Comparison of ENCODE assay signal across 7 mouse cellular contexts in the genomic region with DNA sequence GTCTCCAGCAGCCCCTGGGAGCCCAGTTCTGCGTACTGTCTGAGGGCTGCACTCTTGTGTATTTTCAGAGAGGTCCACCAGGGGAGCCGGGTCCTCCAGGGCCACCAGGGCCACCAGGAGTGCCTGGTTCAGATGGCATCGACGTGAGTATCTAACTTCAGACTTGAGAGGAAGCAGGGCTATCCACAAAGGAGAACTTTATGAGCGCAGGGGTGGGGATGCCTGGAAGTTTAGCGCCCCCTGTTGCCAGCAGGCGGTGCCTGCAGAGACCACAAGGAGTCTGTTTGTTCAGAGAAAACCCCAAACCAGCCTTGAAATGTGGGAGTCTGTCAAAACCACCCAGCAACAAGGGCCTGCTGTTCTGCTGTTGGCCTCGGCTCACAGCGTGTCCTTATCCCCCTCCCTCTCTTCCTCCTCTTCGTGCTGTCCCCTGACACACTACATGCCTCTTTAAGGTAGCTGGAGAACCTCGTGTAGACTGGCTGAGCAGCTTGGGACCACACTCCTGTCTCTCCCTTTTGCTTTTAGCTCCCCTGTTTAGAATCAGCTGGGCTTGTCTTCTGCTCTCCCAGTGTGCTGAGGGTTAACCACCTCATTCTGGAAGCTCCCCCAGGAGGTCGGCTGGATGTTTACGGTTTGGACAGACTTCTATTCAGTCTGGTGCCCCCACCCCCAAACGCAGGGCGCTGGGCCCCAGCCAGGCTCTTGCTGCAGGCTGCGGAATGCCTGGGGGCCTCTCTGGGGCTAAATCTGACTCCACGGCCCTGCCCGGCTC. TPM values are rescaled to one million over a fixed set of nuclear protein-coding genes. Genes with fewer than 3 reads are reported as not detected.
DNase-seq lines count a peak whose midpoint lies in the region; ATAC-seq lines count a peak whose summit lies in the region.

No protein-coding gene starts in this region.

- H3K27ac ChIP-seq in hindbrain, embryonic 16.5 days (ENCODE audit: low read depth, low read length), result peak overlapping the region; percentile 68

- H3K4me2 ChIP-seq in hindbrain, embryonic 16.5 days (ENCODE audit: low read length), result peak overlapping the region; percentile 33

- H3K4me3 ChIP-seq in hindbrain, embryonic 16.5 days (ENCODE audit: low read length), result no peak overlapping the region

- peaks cover 13% of the 10 kb centered on the region for H3K4me1 ChIP-seq in hindbrain, embryonic 16.5 days (ENCODE audit: control insufficient read depth, insufficient read depth, low read depth, low read length)

- peak; percentile 82 for DNase-seq in ZHBTc4 (ENCODE audit: low read depth, low spot score)
- DNase-seq in cerebellum, postnatal 10 days, result peak; percentile 78 to 80
- DNase-seq in frontal cortex, postnatal 10 days (ENCODE audit: low spot score in 2 of 2), result peak; percentile 69 to 75
- DNase-seq in left cerebral cortex, postnatal 10 days (ENCODE audit: extremely low spot score in 1 of 2, low spot score in 2 of 2), result peak; percentile 56 to 85
- peak; percentile 73 for DNase-seq in right cerebral cortex, postnatal 14 days

- intact Hi-C loops in left cerebral cortex, postnatal 10 days (cut with DNase I), result no loop called here

- H3K27me3 ChIP-seq in hindbrain, embryonic 16.5 days (replicated peaks; ENCODE audit: control insufficient read depth, insufficient read depth, low read length), result peaks cover 2% of the 10 kb centered on the region; the same call in 1 of the 2 replicates

- ATAC-seq in hindbrain, embryonic 16.5 days, result peak; percentile 78
- ATAC-seq in megakaryocyte progenitor cell, adult 5-6 weeks (replicated peaks; ENCODE audit: poor library complexity), result peak; percentile 85

- 7% methylated on average over 18 of the region's 18 CpGs for WGBS in hindbrain, embryonic 16.5 days

- H3K36me3 ChIP-seq in hindbrain, embryonic 16.5 days (ENCODE audit: control insufficient read depth, insufficient read depth, low read length), result no peaks in the 10 kb centered on the region

- peak overlapping the region; percentile 45; the same call in 1 of the 2 replicates for H3K9ac ChIP-seq in hindbrain, embryonic 16.5 days (ENCODE audit: low read depth, low read length)

- H3K9me3 ChIP-seq in hindbrain, embryonic 16.5 days (ENCODE audit: control insufficient read depth, low read length), result no peaks in the 10 kb centered on the region

RNA-seq across cellular contexts. Expression of a gene that starts 1.9 kb away (rescaled TPM):
- 15.4 and 19.3 TPM in 2 replicates for polyA plus RNA-seq in hindbrain, embryonic 16.5 days (2015; fragmentation: Nextera tagmentation; extraction: Ambion mirVana)
- 10 to 100 TPM; 12.9 to 14.6 TPM for total RNA-seq in left cerebral cortex, postnatal 10 days (2021)
- total RNA-seq in megakaryocyte progenitor cell, adult 5-6 weeks (2015), result not detected in 2 replicates
- total RNA-seq in megakaryocyte progenitor cell, adult 5-6 weeks (2017), result not detected in 2 replicates

RNA-seq across cellular contexts. Expression of a gene that starts 24.0 kb away (rescaled TPM):
- polyA plus RNA-seq in hindbrain, embryonic 16.5 days (2015; fragmentation: Nextera tagmentation; extraction: Ambion mirVana), result 40.9 and 42.3 TPM in 2 replicates
- total RNA-seq in left cerebral cortex, postnatal 10 days (2021), result 100 to 1,000 TPM; 145 to 148 TPM
- total RNA-seq in megakaryocyte progenitor cell, adult 5-6 weeks (2015), result 46.0 and 53.8 TPM in 2 replicates
- 21.9 and 26.8 TPM in 2 replicates for total RNA-seq in megakaryocyte progenitor cell, adult 5-6 weeks (2017)

RNA-seq across cellular contexts. Expression of a gene that starts 57.0 kb away (rescaled TPM):
- 26.6 and 28.3 TPM in 2 replicates for polyA plus RNA-seq in hindbrain, embryonic 16.5 days (2015; fragmentation: Nextera tagmentation; extraction: Ambion mirVana)
- total RNA-seq in left cerebral cortex, postnatal 10 days (2021), result 10 to 100 TPM; 21.8 to 21.9 TPM
- total RNA-seq in megakaryocyte progenitor cell, adult 5-6 weeks (2015), result 67.2 and 71.8 TPM in 2 replicates
- 67.1 and 70.9 TPM in 2 replicates for total RNA-seq in megakaryocyte progenitor cell, adult 5-6 weeks (2017)

Comparison
In these comparisons a context has a peak if more than half of its experiments do, and no peak if none do; other contexts are left out.
1. RNA of a gene that starts 1.9 kb away (total RNA-seq): 12.9 to 14.6 TPM in left cerebral cortex, postnatal 10 days; not detected in megakaryocyte progenitor cell, adult 5-6 weeks; every median in the first group is over 10 times any median in the second.
2. Peak in every context shown above with its lines, with median percentiles within 50 percentile points of each other: DNase-seq.